Mouse (Mus musculus) lung, postnatal 0 days (tissue): Measurements from ENCODE around the gene Ifit1bl1. TPM values are rescaled to one million over a fixed set of nuclear protein-coding genes. Genes with fewer than 3 reads are reported as not detected.

Experiments
- ATAC-seq: fragments of 200-750 bp; cut with Nextera tagmentation; 2 replicates; pipeline ENCODE4 v1.8.0; 2017; ENCODE audit warnings: moderate library complexity
- DNase-seq: peaks from one replicate; pipeline ENCODE4 v3.0.0-alpha.2; 2016; ENCODE audit warnings: low spot score
- H3K27ac ChIP-seq: fragments of 300-500 bp; sonication (generic); 2 replicates; pipeline ENCODE4 v1.5.1; 2014; ENCODE audit warnings: antibody characterized with exemption, mild to moderate bottlenecking, low read length, mixed read lengths
- H3K27me3 ChIP-seq: fragments of 300-500 bp; sonication (generic); replicated peaks from 2 replicates; pipeline ENCODE4 v1.6.1; 2014; ENCODE audit warnings: low read length, mixed read lengths; ENCODE audit not compliant: insufficient read depth
- H3K36me3 ChIP-seq: fragments of 300-500 bp; sonication (generic); 2 replicates; pipeline ENCODE4 v1.6.1; 2014; ENCODE audit warnings: low read length, mixed read lengths; ENCODE audit not compliant: insufficient read depth
- H3K4me1 ChIP-seq: fragments of 300-500 bp; sonication (generic); 2 replicates; pipeline ENCODE4 v1.6.1; 2014; ENCODE audit warnings: antibody characterized with exemption, low read depth, low read length, mixed read lengths; ENCODE audit not compliant: insufficient read depth
- H3K4me2 ChIP-seq: fragments of 300-500 bp; sonication (generic); replicated peaks from 2 replicates; pipeline ENCODE4 v1.6.1; 2014; ENCODE audit warnings: low read depth, mild to moderate bottlenecking, low read length, moderate library complexity, mixed read lengths
- H3K4me3 ChIP-seq: fragments of 300-500 bp; sonication (generic); 2 replicates; pipeline ENCODE4 v1.5.1; 2014; ENCODE audit warnings: low read depth, low read length
- H3K9ac ChIP-seq: fragments of 300-500 bp; sonication (generic); replicated peaks from 2 replicates; pipeline ENCODE4 v1.6.1; 2014; ENCODE audit warnings: low read depth, mild to moderate bottlenecking
- H3K9me3 ChIP-seq: fragments of 300-500 bp; sonication (generic); 2 replicates; pipeline ENCODE4 v1.6.1; 2016; ENCODE audit warnings: low read length, mixed read lengths
- CTCF ChIP-seq: IDR thresholded peaks from 2 replicates; pipeline ENCODE4 v1.5.1; 2016; ENCODE audit warnings: antibody characterized with exemption, mild to moderate bottlenecking
- EP300 ChIP-seq: IDR thresholded peaks from 2 replicates; pipeline ENCODE4 v1.6.1; 2016; ENCODE audit warnings: antibody characterized with exemption, mild to moderate bottlenecking, control low read depth
- WGBS: fragments of 180-500 bp; shearing (Covaris S2); extraction: QIAGEN DNeasy Blood & Tissue Kit; methylation state at CpG from one replicate; pipeline ENCODE4 v1.1.7; 2014; 5-methylcytosine and 5-hydroxymethylcytosine counted together
- polyA plus RNA-seq: library from polyadenylated mRNA; unstranded; fragments of >200 nt; fragmentation: Nextera tagmentation; extraction: Ambion mirVana; gene quantifications from 2 replicates; pipeline ENCODE4 v1.2.1, GENCODE M21; 2015

Gene Ifit1bl1
- polyA plus RNA-seq, 1 experiment from 2014 or later, result 1.1 TPM

DNA sequence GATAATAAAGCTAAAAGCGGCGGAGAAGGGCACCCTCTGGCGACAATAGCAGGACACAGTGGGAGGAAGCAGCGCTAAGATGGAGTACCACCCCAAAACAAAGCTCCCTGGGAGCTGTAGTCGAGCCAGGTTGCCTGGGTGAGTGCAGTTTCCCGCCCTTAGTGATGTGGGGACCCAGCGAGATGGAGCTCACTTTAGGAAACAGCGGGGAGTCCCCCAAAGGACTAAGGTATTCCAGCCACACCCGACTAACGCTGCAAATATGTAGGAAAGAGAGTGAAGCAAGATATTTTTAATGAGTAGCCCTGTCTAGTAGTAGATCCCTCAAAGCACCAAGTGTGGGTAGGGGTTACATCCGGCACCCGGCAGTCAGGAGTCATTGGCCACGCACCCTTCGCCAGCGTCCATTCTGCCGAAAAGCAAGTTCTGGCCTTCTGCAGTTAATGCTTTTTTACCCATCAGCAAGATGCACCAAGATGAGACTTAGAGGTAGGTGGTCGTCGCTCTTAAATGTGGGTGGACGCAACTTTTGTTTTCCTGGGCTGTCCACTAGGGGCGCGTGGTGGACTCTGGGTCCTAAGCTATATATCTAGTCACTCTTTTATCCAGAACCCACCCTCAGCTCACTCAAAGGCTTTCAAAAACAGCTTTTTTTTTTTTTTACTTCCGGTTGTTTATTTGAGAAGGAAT lies 51.1 kb downstream of the Ifit1bl1 start, which contains the start of gene Ifit2:
Ifit2 (plus strand) TSS at position 161 of the 690 bp plus-strand sequence.
- TF ChIP-seq CTCF (peak; percentile 73), EP300 (no peak)
- H3K4me1 ChIP-seq, result peaks cover 6% of the 10 kb centered on the region
- ATAC-seq (peak; percentile 86), DNase-seq (peak; percentile 92)
- WGBS, result under 1% methylated on average over 22 of the region's 22 CpGs
- H3K27me3 ChIP-seq, result no peaks in the 10 kb centered on the region
- no peaks in the 10 kb centered on the region; the same call in 1 of the 2 replicates for H3K9me3 ChIP-seq
- H3K36me3 ChIP-seq, result no peaks in the 10 kb centered on the region
- H3K27ac ChIP-seq, result peak within 1 kb of the TSS; percentile 68
- no peak within 1 kb of the TSS for H3K9ac ChIP-seq
- peak within 1 kb of the TSS; percentile 48 for H3K4me3 ChIP-seq
- peak within 1 kb of the TSS; percentile 65 for H3K4me2 ChIP-seq

DNA sequence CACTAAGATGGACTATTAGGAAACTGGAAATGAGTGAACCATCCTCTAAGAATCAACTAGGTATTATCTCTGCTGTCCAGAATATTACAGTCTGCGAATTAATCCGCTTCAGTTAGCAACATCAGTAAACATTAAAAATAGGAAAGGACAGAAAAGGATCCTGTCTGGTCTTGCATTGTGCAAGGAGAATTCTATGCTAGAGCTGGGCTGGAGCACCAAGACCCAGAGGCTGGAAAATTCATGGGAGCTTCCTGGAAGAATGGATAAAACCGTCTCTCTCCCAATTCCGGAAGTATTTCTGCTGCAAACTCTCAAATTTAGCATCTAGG lies 51.6 kb downstream of the Ifit1bl1 start:
- TF ChIP-seq CTCF (no peak), EP300 (no peak)
- 35% methylated on average over 4 of the region's 4 CpGs for WGBS
- Histone ChIP-seq H3K4me2 (peak overlapping the region; percentile 65), H3K9me3 (no peaks in the 10 kb centered on the region; the same call in 1 of the 2 replicates), H3K9ac (no peak overlapping the region), H3K36me3 (no peaks in the 10 kb centered on the region), H3K4me1 (peaks cover 6% of the 10 kb centered on the region), H3K27me3 (no peaks in the 10 kb centered on the region), H3K4me3 (peak overlapping the region; percentile 48), H3K27ac (peak overlapping the region; percentile 68; the same call in 1 of the 2 replicates)
- ATAC-seq (no peak), DNase-seq (no peak)

- Histone ChIP-seq H3K27ac (no peak overlapping the region), H3K4me3 (no peak overlapping the region), H3K4me2 (no peak overlapping the region), H3K4me1 (peaks cover 6% of the 10 kb centered on the region), H3K9me3 (no peaks in the 10 kb centered on the region), H3K9ac (no peak overlapping the region), H3K36me3 (no peaks in the 10 kb centered on the region), H3K27me3 (no peaks in the 10 kb centered on the region)
- DNase-seq (peak; percentile 89), ATAC-seq (no peak)
- TF ChIP-seq CTCF (peak; percentile 89), EP300 (no peak)
- 33% methylated on average over 7 of the region's 7 CpGs for WGBS
Observed at GRCm38 (mm10) chr19:34547976-34548375, 53.8 kb downstream of the Ifit1bl1 start.

GRCm38 (mm10) chr19:34546211-34546610 lies 55.5 kb downstream of the Ifit1bl1 start:
- Histone ChIP-seq H3K9me3 (no peaks in the 10 kb centered on the region), H3K4me3 (no peak overlapping the region), H3K9ac (no peak overlapping the region), H3K4me1 (no peaks in the 10 kb centered on the region), H3K4me2 (no peak overlapping the region), H3K36me3 (no peaks in the 10 kb centered on the region), H3K27ac (no peak overlapping the region), H3K27me3 (no peaks in the 10 kb centered on the region)
- no peak for TF ChIP-seq EP300
- no peak for TF ChIP-seq CTCF
- DNase-seq (no peak), ATAC-seq (no peak)
- 82% methylated on average over 4 of the region's 4 CpGs for WGBS

Other genes starting within 250 kb of the Ifit1bl1 start
- 1.2 and 1.7 TPM in 2 replicates for gene Ch25h, start 126.8 kb downstream of the Ifit1bl1 start, polyA plus RNA-seq
- gene Lipa, start 74.5 kb downstream of the Ifit1bl1 start, polyA plus RNA-seq, result 46.4 and 54.9 TPM in 2 replicates
- gene Ifit2, start 51.3 kb downstream of the Ifit1bl1 start, polyA plus RNA-seq, result 9.1 and 10.7 TPM in 2 replicates
- gene Ifit3, start 18.4 kb downstream of the Ifit1bl1 start, polyA plus RNA-seq, result 7.1 and 9.6 TPM in 2 replicates
- gene Ifit3b, start 6.0 kb upstream of the Ifit1bl1 start, polyA plus RNA-seq, result 2.0 and 2.3 TPM in 2 replicates
- 0.46 and 0.54 TPM in 2 replicates for gene Ifit1bl2, start 38.8 kb upstream of the Ifit1bl1 start, polyA plus RNA-seq
- gene Ifit1, start 38.9 kb upstream of the Ifit1bl1 start, polyA plus RNA-seq, result 2.7 and 3.8 TPM in 2 replicates
- gene Slc16a12, start 145.3 kb upstream of the Ifit1bl1 start, polyA plus RNA-seq, result 8.4 and 9.4 TPM in 2 replicates